ENCODE assay signal across 8 mouse cellular contexts in genomic region chr8:120485116-120485515, GRCm38 (mm10).
DNase-seq lines count a peak whose midpoint lies in the region; ATAC-seq and TF ChIP-seq lines count a peak whose summit lies in the region.

No protein-coding gene starts in this region.

- H3K27me3 ChIP-seq in intestine, embryonic 16.5 days (replicated peaks; ENCODE audit: control insufficient read depth, insufficient read depth, low read length) = 0 out of 2 replicates have a peak, but pooled peaks cover 3% of the 10 kb centered on the region
- H3K27me3 ChIP-seq in intestine, postnatal 0 days (replicated peaks; ENCODE audit: control insufficient read depth, insufficient read depth, low read length) = no peaks in the 10 kb centered on the region
- no peaks in the 10 kb centered on the region for H3K27me3 ChIP-seq in forebrain, postnatal 0 days (ENCODE audit: insufficient read depth, low read length)
- H3K27me3 ChIP-seq in liver, postnatal 0 days (ENCODE audit: insufficient read depth, low read length) = no peaks in the 10 kb centered on the region

- no peak for TF ChIP-seq CTCF in intestine, postnatal 0 days (IDR thresholded peaks at IDR 0.05; ENCODE audit: low read depth)
- no peak for TF ChIP-seq CTCF in brain, embryonic 14.5 days (IDR thresholded peaks at IDR 0.05; ENCODE audit: borderline replicate concordance, extremely low read depth, insufficient read depth, insufficient read length)
- no peak for TF ChIP-seq CTCF in forebrain, postnatal 0 days (IDR thresholded peaks at IDR 0.05; ENCODE audit: low read depth)
- TF ChIP-seq CTCF in liver, postnatal 0 days (IDR thresholded peaks at IDR 0.05; ENCODE audit: low read depth) = no peak

- H3K9me3 ChIP-seq in intestine, embryonic 16.5 days (ENCODE audit: control insufficient read depth, low read length) = no peaks in the 10 kb centered on the region
- no peaks in the 10 kb centered on the region for H3K9me3 ChIP-seq in intestine, postnatal 0 days (ENCODE audit: control insufficient read depth)
- H3K9me3 ChIP-seq in forebrain, postnatal 0 days (ENCODE audit: low read length) = no peaks in the 10 kb centered on the region
- H3K9me3 ChIP-seq in liver, postnatal 0 days (ENCODE audit: low read length) = no peaks in the 10 kb centered on the region

- peaks cover 37% of the 10 kb centered on the region for H3K4me1 ChIP-seq in intestine, embryonic 16.5 days (ENCODE audit: control insufficient read depth, insufficient read depth, low read length)
- H3K4me1 ChIP-seq in intestine, postnatal 0 days (replicated peaks; ENCODE audit: control insufficient read depth, insufficient read depth, low read length) = no peaks in the 10 kb centered on the region; the same call in 1 of the 2 replicates
- H3K4me1 ChIP-seq in forebrain, postnatal 0 days (ENCODE audit: insufficient read depth) = peaks cover 27% of the 10 kb centered on the region
- H3K4me1 ChIP-seq in liver, postnatal 0 days (ENCODE audit: insufficient read depth) = peaks cover 29% of the 10 kb centered on the region

- no peak overlapping the region for H3K4me2 ChIP-seq in intestine, embryonic 16.5 days (ENCODE audit: low read depth, low read length)
- H3K4me2 ChIP-seq in intestine, postnatal 0 days (replicated peaks; ENCODE audit: low read depth) = no peak overlapping the region
- no peak overlapping the region for H3K4me2 ChIP-seq in forebrain, postnatal 0 days (ENCODE audit: low read depth)
- H3K4me2 ChIP-seq in liver, postnatal 0 days (ENCODE audit: low read depth, low read length) = peak overlapping the region; percentile 93

- no peak for TF ChIP-seq POLR2A in brain, embryonic 14.5 days (IDR thresholded peaks at IDR 0.05; ENCODE audit: borderline replicate concordance, extremely low read depth, insufficient read depth, insufficient read length, poor library complexity, severe bottlenecking)

- 0 out of 2 replicates have a peak overlapping the region, but pooled peaks have one; percentile 4 for H3K9ac ChIP-seq in intestine, embryonic 16.5 days (ENCODE audit: low read depth, low read length)
- no peak overlapping the region for H3K9ac ChIP-seq in intestine, postnatal 0 days (ENCODE audit: low read depth, low read length)
- no peak overlapping the region for H3K9ac ChIP-seq in forebrain, postnatal 0 days
- peak overlapping the region; percentile 35; the same call in 1 of the 2 replicates for H3K9ac ChIP-seq in liver, postnatal 0 days (replicated peaks)

- H3K27ac ChIP-seq in intestine, embryonic 16.5 days (ENCODE audit: low read length) = no peak overlapping the region
- no peak overlapping the region for H3K27ac ChIP-seq in intestine, postnatal 0 days (ENCODE audit: low read depth, low read length)
- H3K27ac ChIP-seq in forebrain, postnatal 0 days (ENCODE audit: low read depth, low read length) = no peak overlapping the region
- peak overlapping the region; percentile 96 for H3K27ac ChIP-seq in liver, postnatal 0 days (ENCODE audit: low read depth)

- H3K36me3 ChIP-seq in intestine, embryonic 16.5 days (ENCODE audit: control insufficient read depth, insufficient read depth, low read length) = no peaks in the 10 kb centered on the region
- no peaks in the 10 kb centered on the region for H3K36me3 ChIP-seq in intestine, postnatal 0 days (ENCODE audit: control insufficient read depth, insufficient read depth)
- no peaks in the 10 kb centered on the region for H3K36me3 ChIP-seq in forebrain, postnatal 0 days (ENCODE audit: insufficient read depth)
- no peaks in the 10 kb centered on the region for H3K36me3 ChIP-seq in liver, postnatal 0 days (replicated peaks; ENCODE audit: insufficient read depth, low read length)

- TF ChIP-seq EP300 in liver, postnatal 0 days (IDR thresholded peaks at IDR 0.05; ENCODE audit: low read depth) = no peak

- no peak for ATAC-seq in intestine, embryonic 16.5 days
- no peak for ATAC-seq in intestine, postnatal 0 days
- ATAC-seq in forebrain, postnatal 0 days = peak; percentile 32
- no peak for ATAC-seq in liver, postnatal 0 days
- no peak for ATAC-seq in megakaryocyte-erythroid progenitor cell, adult 5-6 weeks (replicated peaks; ENCODE audit: low FRiP score, low TSS enrichment, poor library complexity, severe bottlenecking)

- DNase-seq in brain, embryonic 14.5 days (ENCODE audit: low read depth) = peak; percentile 87
- peak; percentile 60 for DNase-seq in forebrain, postnatal 0 days
- no peak for DNase-seq in liver, postnatal 0 days
- no peak for DNase-seq in embryo, embryonic 10.5 days (ENCODE audit: low spot score)
- DNase-seq in adrenal gland, adult (ENCODE audit: inconsistent age in 2 of 2, low spot score in 1 of 2) = no peak

- H3K4me3 ChIP-seq in intestine, embryonic 16.5 days (ENCODE audit: low read length) = no peak overlapping the region
- H3K4me3 ChIP-seq in intestine, postnatal 0 days (ENCODE audit: low read depth, low read length) = no peak overlapping the region
- H3K4me3 ChIP-seq in forebrain, postnatal 0 days (ENCODE audit: low read depth, low read length) = no peak overlapping the region
- no peak overlapping the region for H3K4me3 ChIP-seq in liver, postnatal 0 days (ENCODE audit: low read depth, low read length)

- WGBS in intestine, embryonic 16.5 days = 54% methylated on average over 6 of the region's 6 CpGs
- WGBS in intestine, postnatal 0 days = 70% methylated on average over 6 of the region's 6 CpGs
- 26% methylated on average over 6 of the region's 6 CpGs for WGBS in forebrain, postnatal 0 days
- 41% methylated on average over 6 of the region's 6 CpGs for WGBS in liver, postnatal 0 days (ENCODE audit: insufficient replicate concordance)

Comparison
In these comparisons a context has a peak if more than half of its experiments do, and no peak if none do; other contexts are left out.
1. H3K9ac ChIP-seq: peak in intestine, embryonic 16.5 days (single experiment) and liver, postnatal 0 days (single experiment); none in intestine, postnatal 0 days (single experiment) and forebrain, postnatal 0 days (single experiment).
2. DNase-seq: peak in brain, embryonic 14.5 days (single experiment) and forebrain, postnatal 0 days (single experiment); none in liver, postnatal 0 days (single experiment), embryo, embryonic 10.5 days (single experiment) and adrenal gland, adult (0 of 2).